Mouse (Mus musculus): ENCODE measurements around the gene Tnnt1.

Tnnt1 gene

DNA sequence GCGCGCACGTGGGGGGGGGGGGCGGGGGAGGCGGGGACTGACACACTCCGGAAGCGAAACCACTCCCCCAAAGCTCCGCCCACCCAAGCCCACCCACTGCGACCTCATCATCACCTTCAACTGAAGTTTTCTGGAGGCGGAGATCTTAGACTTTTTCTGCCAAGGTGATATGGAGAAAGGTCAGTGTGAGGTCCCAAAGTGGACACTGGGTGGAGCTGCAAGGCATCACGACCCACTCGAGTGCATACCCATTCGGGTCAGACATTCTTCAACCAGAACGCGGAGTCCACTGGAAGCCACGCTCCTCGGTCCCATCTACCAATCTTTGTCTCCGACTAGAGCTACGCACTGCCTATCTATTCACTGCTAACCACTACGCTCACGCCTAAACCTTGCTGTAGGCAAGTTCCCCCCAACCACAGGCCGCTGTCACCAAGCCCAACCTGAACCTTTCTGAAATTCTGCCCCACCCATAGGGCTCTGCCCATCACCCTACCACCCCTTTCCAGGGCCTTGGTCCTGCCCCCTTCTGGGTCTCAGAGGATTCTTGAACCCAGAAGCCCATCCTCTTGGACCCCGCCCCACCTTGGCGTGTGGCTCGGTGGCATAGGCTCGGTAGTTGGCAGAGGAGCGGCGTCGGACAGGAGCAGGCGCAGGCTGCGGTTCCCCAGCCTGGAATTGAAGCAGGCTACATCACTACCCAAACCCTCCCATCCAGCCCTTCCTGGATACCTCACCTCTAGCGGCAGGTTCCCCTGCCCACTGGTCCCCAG is 5.2 kb upstream of the Tnnt1 start:
- ATAC-seq (ENCODE audit: low TSS enrichment), result no peak

DNA sequence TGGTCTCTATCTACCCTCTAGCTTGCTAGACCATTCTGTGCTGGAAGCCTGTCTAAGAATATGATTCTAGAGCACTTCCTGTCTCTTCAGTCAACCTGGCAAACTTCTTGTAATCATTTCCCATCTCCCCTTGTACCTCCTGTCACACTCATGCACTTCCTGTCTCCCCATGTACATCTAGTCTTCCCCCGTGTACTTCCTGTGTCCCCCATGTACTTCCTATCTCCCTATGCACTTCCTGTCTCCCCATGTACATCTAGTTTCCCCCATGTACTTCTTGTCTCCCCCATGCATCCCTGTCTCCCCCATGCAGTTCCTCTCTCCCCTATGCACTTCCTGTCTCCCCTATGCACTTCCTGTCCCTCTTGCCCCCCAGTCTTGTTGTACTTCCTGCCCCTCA is 2.3 kb upstream of the Tnnt1 start:
- no peak for ATAC-seq (ENCODE audit: low TSS enrichment)

DNA sequence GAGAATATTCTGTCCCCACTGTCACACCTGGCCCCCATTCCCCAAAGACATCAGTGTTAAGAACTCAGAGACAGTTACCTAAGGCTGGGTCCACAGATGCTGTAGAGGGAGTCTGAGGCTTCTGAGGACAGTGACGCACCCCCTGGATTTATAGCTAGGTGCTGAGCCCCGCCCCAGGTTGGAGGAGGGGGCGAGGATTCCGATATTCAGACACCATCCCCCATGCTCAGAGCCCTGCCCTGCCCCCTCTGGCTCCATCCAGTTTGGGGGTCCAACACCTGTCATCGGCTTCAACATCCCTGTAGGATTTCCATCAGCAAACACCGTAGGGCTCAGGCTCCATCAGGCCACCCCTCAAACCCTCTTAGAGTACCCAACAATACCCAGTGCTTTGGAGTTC is 329 bp downstream of the Tnnt1 start:
- ATAC-seq (ENCODE audit: low TSS enrichment), result no peak

DNA sequence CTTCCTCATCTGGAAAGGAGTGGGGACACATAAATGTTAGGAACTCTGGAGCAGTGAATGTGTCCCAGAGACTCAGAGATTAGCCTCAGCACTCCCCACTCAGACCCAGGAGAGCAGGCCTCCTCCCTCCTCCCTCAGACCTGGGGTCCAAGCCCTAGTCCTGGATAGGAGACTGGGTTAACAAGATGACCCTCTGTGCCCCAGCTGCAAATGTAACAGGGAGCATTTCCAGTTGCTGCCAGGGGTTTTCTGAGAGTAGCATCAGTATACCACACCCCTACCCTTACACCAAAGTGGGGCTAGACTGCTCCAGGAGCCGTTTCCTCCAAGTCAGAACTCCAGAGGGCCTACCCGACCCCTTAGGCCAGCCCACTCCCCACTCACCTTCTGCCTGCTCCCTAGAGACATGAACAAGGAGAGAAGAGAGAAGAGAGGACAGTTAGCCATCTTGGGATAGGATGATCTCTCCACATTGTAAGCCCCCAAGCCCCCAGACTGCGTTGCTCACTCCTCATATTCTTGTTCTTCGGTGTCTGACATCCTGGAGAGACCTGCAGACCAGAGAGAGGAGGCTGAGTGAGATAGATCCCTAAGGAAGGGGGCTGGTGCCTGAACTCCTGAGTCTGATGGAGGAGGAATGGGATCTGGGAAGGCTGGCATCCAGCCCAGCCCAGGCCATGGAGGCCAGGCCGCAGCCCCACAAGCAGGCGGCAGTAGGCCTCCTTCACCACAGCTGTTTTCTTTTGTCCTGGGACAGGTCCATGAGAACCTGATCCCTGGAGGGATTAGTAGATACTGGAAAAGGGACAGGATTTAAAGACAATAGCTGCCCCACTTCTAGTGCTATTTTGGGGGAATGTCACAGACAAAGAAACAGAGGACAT is 2.1 kb downstream of the Tnnt1 start:
- ATAC-seq (ENCODE audit: low TSS enrichment), result no peak

DNA sequence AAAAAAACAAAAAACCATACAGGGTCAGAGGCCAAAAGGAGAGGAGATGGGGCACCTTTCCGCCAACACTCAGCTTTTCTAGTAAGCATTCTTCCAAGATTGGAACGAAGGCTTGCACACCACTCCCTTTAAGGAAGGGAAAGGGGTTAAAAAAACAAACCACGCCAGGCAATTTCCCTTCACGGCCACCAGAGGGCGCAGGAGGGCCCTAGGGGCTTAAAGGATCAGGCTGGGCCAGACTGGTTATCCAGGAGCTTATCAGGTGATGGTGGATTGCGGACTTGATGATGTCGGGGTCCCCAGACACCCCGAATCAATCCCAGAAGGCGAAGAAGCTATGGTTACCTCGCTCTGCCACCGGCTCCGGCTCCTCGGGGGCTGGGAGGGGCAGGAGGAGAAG is 2.9 kb downstream of the Tnnt1 start:
- no peak for ATAC-seq (ENCODE audit: low TSS enrichment)

DNA sequence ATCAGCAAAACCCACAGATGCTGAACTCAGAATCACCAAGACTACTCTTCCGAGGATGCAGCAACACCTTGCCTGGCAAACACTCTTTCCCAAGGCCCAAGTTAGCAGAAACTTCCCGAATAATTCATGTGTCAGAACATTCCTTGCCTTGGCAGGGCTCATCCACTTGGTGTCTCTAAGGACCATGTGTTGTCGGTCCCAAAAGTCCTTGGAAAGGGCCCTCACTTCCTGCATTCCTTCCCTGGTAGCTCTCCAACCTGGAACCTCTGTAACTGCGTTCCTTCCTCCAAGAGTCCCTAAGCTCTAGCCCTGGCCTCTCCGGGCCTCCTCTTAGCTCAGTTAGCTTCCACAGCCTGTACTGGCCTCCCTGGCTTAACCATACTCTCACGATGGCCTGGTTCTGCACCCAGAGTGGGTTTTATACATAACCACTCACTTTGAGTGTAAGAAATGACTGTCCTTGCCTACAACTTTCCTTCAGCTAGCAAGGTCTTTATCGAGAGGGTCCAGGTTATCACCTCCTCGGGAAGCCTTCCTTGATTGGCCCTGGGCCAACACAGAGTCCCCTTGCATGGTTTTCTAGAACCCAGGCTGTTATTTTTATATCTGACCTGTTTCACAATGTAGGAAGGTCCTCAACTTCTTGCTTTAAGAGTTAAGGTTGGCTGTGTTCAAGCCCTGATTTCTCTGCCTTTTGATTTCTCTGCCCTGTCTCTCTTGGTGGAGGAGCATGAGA is 4.5 kb downstream of the Tnnt1 start:
- no peak for ATAC-seq (ENCODE audit: low TSS enrichment)

DNA sequence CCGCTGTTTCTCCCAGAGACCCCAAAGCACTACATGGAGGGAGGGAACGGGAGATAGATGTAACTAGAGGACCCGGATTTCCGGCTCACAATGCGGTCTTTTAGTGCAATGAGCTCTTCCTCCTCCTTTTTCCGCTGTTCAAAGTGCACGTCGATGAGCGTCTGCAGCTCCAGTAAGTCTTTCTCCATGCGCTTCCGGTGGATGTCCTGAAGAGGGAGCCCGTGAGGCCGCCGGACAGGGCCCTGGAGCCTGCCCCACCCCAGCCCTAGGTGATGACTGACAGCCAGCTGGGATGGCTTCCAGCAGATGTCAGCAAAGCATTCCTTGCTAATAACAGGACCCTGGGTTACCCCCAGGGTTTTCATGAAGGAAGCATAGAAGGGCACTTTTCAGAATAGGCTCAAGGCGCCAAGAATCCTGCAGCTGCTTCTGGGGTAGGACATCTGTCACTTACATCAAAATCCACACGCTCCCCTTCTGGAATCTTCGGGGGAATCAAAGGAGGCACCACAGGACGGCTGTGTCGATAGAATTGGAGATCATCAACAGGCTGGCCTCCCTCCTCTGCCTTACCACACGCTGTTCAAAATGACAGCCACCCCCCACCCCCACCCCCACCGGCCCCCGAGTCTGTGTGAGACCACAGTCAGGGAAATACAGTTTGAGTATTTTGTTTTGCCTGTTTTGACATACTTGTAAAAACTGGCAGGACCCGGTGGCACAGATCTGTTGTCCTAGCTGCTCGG is 6.1 kb downstream of the Tnnt1 start:
- ATAC-seq (ENCODE audit: low TSS enrichment), result 0 out of 2 replicates have a peak, but pooled peaks have one; percentile 40

DNA sequence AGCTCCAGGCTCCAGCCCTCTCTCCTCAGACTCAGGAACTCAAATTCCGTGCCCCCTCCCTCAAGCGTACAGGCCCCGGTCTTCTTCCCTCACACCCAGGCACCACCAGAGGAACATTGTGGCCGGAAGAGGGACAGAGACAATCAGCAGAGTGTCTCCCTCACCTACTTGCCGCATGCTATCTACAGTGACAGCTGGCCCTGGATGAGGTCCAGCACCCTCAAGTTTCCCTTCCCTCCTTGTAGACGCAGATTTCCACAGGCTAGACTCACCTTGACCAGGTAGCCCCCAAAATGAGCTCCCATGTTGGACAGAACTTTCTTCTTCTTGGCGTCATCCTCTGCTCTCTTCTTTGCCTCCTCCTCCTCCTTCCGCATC is 7.5 kb downstream of the Tnnt1 start:
- ATAC-seq (ENCODE audit: low TSS enrichment), result no peak

DNA sequence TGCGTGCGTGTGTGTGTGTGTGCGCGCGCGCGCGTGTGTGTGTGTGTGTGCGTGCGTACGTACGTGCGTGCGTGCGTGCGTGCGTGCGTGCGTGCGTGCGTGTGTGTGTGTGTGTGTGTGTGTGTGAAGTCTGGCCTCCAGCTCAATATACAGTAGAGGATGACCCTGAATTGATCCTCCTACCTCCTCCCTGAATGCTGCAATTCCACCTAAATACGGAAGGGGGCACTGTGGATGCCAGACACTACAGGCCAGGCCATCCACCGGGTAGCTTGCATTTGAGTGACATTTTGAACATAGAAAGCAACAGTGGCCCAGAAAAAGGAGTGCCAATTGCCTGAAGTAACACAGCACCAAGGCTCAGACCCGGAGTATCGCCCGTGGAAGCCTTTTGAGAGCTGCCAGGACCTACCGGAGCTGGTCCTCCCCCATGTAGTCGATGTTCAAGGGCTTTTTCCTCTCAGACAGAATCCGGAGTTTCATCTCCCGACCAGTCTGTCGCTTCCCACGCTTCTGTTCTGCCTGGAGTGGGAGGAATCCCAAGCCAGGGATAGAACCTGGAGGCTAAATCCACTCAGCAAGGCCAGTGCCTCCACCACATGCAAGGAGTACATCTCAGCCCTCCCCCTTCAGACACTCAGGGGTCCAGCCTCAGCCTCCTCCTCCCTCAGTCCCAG is 8.0 kb downstream of the Tnnt1 start:
- peak; percentile 77 for ATAC-seq (ENCODE audit: low TSS enrichment)

DNA sequence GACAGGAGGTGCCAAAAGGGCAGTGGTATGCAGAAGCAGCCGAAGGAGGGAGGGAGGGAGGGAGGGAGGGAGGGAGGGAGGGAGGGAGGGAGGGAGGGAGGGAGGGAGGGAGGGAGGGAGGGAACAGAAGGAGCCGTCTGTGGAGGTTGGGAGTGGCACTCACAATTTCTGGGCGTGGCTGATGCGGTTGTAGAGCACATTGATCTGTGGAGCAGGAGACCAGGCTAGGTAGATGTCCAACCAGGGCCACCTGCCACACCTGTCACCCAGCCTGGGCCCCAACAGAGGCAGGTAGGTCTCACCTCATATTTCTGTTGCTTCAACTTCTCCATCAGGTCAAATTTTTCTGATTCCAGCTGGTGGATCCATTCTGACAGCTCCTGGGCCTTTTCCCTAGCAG is 9.0 kb downstream of the Tnnt1 start:
- no peak for ATAC-seq (ENCODE audit: low TSS enrichment)

DNA sequence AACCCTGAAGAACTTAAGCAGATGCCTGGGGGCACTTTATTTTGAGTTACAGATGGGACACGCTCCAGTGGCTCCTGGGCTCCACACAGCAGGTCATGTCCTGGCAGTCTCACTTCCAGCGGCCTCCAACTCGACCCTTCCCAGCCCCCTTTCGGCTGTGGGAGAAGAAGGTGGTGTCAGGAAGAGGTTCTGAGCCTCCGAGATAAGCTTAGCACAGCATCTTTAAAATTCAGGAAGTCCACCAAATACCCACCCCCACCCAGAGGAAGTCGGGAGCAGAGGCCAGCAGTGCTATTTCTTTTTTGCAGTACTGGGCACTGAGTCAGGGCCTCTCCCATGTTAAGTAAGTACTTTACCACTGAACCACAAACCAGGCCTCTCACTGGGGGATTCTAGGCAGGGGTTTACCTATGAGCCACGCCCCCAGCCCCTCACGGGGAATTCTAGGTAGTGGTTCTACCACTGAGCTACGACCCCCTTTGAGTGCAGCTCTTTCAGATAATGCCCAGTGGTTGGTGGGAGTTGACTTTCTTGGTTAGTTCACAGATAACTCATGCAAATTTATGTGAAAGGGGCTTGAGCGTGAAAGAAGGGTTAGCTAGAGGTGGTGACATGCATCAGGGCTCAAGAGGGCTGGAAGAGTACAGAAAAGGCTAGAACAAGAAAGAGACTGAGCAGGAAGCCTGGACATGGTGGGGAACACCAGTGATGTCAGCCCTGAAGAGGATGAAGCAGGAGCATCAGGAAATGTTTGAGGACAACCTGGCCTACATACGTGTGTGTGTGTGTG is 11.3 kb downstream of the Tnnt1 start:
- no peak for ATAC-seq (ENCODE audit: low TSS enrichment)

DNA sequence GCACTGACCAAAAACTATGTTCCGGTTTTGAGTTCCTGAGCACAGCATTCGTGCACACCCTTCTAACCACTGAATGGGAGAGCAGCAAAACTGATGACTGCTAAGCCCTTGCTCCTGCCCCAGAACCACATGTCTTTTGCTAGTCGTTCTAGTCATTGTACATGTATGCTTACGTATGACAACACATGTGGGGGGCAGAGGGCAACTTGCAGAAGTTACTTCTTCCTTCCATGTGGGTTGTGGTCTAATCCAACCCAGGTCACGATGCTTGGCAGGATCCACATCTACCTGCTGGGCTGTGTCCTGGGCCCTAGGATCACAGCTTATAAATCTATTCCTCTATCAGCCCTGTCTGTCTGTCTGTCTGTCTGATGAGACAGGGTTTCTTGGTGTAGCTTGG is 12.3 kb downstream of the Tnnt1 start:
- no peak for ATAC-seq (ENCODE audit: low TSS enrichment)

DNA sequence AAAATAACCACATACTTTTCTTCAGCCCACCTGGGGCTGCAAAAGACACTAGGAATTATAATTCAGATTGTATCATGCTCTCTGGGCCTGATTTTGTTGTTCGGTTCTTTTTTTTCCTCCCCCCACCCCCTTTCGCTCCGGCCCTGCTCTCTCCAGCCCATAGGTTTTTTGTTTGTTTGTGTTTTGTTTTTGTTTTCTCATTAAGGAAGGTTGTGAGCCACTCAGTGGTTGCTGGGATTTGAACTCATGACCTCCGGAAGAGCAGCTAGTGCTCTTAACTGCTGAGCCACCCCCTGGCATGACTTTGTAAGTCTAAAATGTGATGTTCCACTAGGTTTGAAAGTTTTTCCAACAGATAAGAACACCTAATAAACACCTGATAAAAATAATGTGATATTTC is 13.1 kb downstream of the Tnnt1 start:
- no peak for ATAC-seq (ENCODE audit: low TSS enrichment)

DNA sequence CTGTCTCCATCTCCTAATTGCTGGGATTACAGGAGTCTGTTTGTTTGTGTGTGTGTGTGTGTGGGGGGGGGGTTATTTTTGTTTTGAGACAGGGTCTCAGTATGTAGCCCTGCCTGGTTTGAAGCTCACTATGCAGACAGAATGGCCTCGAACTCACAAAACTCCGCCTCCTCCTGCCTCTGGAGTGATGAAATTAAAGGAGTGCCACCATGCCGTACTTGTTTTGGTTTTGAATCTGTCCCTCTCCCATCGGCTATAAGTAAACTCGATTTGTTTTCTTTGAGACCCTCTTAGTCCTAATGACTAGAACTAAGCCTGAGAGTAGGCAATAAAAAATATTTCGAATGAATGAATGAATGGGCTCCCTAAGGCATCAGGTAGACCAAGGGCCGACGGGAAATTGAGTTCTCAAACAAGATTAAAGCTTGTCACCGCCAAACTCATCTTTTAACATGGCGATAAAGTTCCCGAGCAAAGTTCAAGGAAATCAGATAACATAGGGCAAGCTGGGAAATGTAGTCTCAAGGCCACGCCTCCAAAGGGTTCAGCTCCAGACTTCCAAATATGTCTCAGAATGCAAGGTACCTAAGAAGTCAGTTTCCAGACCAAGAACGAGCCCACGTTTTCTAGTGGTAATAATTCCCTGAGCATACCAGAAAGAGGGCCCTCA is 13.6 kb downstream of the Tnnt1 start:
- peak; percentile 29 for ATAC-seq (ENCODE audit: low TSS enrichment)

DNA sequence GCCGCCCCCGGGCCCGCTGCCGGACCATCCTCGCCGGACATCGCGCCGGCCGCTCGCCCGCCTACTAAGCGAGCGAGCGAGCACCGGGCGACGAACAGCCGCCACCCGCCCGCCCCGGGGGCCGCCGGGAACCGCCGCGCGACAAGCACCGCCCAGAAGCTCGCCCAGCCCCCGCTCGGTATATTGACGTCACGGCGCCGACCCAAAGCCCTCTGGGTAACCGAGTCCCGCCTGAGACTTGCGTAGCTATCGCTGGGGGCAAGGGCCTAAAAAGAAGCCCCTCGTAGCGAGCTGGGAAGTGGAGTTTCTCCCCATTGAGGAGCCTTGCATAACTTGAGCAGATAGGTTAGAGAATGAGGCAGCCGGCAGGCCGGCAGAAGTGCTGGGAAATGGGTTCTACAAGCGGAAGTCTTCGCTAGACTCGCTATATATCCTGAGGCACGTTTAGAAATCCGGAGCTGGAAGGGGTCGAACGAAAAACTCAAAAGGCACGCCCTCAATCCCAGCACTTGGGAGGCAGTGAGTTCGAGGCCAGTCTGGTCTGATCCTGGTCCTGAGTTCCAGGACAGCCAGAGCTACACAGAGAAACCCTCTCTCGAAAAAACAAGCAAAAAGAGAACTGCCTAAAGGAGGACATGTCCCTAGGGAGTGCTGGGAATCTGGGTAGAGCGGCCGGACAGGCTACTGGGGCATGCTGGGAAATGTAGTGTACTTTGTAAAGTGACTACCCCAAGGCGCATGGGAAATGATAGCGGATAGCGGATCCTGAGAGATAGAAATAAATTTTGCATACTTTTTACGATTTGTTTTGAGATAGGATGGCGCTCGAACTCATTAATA is 14.4 kb downstream of the Tnnt1 start, which contains the start of gene Ppp1r12c:
Ppp1r12c (minus strand) TSS at position 123 of the 840 bp plus-strand sequence.
- peak; percentile 87 for ATAC-seq (ENCODE audit: low TSS enrichment)

DNA sequence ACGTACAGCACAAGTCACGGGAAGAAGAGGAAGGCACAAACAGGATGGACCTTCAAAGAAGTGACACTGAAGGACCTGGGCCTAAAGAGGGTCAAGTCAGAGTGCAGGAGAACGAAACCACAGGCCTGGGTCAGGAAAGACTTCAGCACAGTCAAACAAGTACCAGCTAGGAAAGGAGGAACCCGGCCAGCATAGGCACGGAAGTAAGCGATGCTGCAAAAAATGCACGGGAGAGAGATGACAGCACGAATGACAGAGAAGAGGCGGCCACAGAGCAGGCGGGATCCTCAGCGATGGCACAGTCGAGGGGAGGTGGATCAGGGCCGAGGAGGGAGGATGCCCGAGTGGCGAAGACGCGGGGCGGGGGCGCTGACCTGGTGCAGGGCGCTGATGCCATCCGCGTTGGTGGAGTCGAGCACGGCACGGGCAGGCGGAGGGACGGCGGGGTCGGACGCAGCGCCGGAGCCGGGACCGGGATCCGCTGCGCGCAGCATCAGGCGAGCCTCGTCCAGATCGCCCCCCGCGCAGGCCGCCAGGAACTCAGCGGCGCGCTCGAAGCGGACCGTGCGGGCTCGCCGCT is 15.2 kb downstream of the Tnnt1 start:
- ATAC-seq (ENCODE audit: low TSS enrichment), result peak; percentile 27; the same call in 1 of the 2 replicates

DNA sequence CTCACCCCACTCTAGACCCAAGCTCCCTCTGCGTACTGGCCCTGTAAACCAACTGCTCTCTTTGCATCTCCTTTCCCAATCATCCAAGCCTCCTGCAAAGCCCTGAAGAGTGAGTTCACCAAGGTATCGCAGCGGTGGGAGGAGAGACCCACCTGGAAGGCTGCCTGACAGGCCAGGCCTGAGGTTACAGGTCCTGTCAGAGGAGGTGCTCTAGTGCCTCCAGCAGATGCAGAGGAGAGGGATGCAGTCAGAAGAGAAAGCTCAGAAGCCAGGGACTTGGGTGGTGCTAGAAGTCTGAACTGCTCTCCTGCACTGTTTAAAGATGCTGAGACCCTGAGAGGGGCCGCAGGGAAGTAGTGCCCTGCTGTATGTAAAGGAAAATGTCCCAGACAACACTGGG is 17.1 kb downstream of the Tnnt1 start:
- ATAC-seq (ENCODE audit: low TSS enrichment), result no peak

DNA sequence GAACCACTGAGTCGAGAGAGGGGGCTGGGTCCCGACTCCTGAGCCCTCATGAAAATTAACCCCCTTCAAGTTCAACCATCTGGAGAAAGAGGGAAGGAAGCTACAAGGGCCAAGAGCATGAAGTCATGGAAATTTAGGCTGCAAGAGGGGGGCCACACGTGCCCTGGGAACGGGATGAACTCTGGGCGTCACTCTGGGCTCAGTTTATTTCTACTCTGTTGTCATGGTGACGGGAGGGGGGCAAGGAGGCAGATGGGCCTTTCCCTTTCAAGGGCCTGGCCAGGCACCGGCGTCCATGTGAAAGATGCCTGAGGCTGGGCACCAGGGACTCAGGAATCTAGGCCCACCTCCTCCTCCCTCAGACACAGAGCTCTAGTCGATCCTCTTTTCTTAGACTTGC is 17.9 kb downstream of the Tnnt1 start:
- no peak for ATAC-seq (ENCODE audit: low TSS enrichment)
